Mouse (Mus musculus) kidney, adult 8-10 months (tissue): Measurements from ENCODE around the gene 4933428G20Rik.

Experiments used
- DNase-seq, 2 experiments: peaks; one replicate each; pipeline ENCODE4 v3.0.0; 2022

4933428G20Rik gene

DNA sequence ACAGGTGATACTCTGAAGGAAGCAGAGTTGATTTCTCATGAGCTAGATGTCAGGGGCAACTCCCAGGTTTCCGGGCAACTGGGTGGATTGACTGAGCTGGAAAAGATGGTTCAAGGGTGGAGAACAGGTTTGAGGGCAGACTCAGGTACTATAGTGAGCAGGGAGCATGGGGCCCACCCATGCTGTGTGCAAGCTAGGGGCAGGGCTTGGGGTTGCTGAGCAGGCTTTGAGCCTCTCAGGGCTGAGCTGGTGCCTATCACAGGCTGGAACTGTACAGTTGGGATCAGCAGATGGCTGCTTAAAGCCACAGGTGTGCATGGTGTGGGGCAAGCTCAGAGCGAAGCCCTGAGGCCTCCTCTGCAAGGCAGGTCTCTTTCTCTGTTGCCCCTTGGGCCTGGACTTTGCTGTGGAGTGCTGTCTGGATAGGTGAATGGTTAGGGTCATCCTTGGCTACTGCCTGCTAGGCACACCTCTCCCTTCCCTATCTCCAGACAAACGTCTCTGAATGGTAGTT is 38.8 kb downstream of the 4933428G20Rik start:
- no peak for DNase-seq

DNA sequence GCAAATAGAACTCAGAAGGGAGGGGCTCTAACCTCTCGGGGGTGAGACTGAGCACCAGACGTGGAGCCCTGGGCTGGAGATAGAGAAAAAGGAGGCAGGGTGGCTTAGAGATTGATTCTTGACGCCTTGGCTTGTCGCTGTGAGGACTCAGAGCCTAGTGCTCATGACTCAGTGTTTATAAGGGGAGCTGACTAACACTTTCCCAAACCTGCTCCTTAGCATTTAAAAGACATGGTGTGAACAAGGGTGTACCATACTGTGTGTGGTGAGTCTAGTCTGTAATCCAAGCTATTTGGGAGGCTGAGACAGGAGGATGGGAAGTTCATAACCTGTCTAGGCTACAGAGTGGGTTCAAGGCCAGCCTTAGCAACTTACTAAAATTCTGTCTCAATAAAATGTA is 43.0 kb downstream of the 4933428G20Rik start:
- DNase-seq = no peak

DNA sequence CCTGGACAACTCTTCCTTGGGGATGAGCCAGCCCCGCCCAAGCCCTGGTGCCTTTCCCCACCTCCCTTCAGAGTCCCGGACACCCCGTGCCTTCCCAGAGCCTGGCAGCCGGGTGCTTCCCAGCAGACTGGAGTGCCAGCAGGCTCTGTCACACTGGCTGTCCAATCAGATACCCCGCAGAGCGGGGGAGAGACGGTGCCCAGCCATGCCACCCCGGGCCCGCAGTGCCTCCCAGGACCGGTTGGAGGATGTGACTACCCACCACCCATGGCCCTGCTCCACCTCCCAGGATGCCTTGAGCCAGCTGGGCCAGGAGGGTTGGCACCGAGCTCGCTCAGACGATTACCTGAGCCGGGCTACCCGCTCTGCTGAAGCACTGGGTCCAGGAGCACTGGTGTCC is 48.5 kb downstream of the 4933428G20Rik start:
- DNase-seq = no peak

DNA sequence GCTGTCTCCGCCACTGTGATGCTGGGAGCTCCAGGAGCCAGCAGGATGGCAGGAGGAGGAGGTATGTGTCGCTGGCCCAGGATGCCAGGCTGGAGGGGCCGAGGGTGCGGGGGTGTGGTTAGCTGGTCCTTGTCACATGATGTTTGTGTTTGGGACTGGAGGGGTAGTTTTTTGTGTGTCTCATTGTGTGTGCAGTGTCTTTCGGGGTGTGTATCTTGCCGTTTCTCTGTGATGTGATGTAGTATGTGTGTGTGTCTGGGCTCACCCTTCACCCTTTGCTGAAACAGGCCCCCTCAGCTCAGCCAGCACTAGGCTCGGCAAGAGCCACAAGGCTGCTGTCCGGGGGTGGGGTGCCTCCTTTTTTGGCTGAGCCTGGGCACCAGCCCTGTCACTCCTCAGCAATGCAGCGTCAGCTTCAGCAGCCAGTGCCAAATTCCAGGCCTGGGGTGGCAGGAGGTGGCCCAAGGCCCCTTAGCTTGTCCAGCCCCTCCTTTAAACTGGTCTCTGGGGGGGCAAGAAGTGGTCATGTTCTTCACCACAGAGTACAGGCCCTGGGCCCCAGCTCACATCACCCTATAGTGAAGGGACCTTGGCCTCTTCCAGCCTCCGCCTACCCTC is 49.7 kb downstream of the 4933428G20Rik start:
- DNase-seq = no peak

DNA sequence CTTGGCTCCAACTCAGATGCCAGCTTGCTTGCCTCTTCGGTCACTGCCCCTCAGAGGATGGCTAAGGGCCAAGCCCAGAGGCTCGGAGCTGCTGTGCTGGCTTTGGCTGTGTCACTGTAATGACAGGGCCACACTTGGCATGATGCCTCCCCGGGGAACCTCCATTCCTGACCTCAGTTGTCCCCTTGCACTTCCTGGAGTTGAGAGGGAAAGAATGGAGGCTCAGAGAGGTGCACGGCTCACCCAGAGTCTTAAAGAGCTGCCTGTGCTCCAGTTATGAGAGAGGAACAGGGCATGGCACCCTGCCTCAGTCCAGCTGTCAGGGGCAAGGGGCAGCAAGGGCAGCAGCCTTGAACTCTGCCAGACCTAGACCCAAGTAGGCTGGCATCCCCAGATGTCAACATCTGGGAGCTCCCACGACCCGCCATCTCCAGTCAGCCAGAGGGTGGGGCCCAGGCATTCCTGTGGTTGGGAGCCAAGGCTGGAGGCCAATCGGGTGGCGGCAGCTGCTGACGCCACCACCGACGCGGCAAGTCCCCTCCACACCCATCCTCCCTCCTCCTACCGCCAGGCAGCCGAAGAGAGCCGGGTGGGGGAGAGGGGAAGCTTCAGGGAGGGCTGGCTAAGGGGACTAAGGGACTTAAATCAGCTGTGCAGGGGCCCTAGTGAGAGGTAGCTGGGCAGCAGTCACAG is 50.4 kb downstream of the 4933428G20Rik start:
- peak; percentile 74 to 76 for DNase-seq

DNA sequence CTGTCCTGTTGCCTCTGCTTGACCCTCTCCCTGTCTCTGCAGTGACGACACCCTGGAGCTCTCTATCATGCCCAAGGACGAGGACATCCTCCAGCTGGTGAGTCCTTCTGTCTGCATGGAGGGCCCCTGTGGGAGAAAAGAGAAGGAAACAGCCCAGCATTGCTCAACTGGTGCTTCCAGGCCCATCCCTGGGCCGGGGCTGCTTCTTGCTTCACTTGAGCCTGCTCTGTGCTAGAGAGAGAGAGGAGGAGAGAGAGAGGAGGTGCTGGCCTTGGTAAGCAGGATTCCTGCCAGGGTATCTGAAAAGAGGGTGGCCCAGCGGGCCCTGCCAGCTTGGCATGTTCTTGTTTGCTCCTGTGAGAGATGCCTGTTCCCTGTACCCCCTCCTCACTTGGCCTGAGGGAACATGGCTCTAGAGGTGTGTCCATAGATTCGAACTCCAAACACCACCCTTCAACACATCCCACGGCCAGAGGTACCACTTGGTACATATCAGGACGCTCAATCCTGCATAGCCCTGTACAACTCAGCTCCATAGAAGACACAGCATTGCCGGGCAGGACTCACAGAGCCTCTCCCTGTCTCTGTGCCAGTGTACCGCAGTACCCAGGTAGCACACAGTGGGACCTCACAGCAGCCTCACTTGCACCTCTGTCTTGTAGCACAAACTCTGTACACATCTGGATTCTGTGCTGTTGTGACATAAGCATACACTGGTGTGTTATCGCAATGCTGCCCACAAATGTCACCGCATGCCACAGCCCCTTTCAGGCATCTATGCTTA is 51.3 kb downstream of the 4933428G20Rik start:
- no peak for DNase-seq

DNA sequence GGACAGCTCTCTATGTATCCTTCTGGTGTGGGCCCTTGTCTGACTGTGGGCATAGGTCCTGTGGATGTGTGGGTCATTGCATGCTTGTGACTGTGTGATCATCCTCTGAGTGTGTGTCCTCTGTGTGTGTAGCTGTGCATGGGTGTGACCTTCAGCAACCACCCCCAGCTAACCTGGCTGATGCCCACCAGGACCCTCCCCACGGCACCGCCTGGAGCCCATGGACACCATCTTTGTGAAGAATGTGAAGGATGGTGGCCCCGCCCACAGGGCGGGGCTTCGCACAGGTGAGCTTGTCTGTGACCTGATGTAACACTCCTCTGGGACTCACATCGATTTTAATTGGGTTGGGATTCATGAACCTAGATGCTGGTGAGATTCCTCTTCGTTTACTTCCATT is 52.2 kb downstream of the 4933428G20Rik start:
- no peak for DNase-seq

DNA sequence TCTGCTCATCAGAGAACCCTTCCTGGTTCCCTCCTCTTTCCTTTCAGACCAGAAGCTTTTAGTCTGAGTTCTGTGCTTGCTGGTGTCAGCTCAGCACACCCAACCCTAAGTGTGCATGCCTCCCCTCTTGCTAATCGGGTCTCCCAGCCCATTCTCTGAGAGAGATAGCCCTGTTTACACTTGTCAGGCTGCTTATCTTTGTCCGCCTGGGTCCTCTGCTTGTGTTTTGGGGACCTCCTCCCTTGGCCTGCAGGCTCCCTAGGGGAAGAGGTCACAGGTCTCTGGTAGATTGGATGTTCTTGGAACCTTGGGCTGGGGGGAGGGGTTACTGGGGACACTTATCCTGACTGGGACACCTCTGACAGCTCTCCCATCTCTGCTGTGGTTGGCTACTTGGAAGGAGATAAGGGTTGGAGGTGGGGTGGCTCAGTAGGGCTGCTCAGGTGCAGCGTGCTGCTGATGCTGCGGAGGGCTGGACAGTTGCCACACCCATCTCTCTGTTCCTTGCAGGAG is 54.1 kb downstream of the 4933428G20Rik start:
- DNase-seq = no peak

DNA sequence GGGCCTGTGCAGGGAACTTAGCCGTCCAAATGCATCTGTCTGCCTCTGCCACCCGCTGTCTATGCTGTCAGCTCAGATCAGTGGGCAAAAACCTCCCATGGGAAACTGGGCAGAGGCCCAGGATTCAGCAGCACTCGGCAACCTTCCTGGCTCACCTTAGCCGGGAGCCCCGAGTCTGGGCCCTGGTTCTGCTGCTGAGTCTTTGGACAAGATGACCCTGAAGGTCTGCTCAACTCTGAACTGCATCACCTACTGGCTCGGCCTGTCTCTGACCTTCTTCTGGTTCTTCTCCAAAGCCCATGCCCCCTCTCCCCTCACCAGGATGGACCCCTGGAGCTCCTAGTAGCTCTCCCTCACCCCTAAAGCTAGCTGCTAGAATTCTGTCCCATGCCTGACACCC is 54.5 kb downstream of the 4933428G20Rik start:
- no peak for DNase-seq

DNA sequence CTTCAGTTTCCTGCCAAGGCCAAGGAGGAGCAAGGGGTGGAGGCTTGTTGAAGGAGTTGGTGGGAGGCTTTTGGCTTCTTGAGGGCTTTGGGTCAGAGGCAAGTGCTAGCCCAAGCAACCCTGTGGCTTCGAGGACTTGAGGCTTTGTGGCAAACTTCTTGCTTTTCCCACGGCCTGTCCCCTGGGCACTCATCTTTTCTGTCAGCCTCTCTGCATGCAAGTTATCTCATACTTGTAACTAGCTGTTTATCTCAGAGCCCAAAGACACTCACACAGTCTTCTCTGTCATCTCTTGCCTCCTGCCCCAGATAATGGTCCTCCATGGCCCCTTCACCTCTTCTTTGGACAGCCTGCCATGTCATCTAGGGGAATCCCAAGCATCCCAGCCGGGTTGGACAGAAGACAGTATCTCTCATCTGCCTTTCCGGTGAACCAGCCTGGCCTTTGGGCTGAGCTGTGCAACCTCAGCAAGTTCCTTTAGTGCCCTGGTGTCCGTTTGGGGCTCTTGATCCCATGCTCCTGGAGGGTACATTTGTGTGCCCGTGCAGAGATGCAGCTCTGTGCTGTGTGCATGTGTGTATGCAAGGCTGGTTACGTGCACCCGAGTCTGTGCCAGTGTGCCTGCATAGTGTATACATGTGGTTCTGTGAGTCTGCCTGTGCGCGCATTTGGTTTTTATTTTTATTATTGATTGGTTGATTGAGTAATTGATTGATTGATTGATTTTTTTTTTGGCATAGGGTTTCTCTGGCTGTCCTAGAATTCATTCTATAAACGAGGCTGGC is 57.1 kb downstream of the 4933428G20Rik start:
- no peak for DNase-seq

DNA sequence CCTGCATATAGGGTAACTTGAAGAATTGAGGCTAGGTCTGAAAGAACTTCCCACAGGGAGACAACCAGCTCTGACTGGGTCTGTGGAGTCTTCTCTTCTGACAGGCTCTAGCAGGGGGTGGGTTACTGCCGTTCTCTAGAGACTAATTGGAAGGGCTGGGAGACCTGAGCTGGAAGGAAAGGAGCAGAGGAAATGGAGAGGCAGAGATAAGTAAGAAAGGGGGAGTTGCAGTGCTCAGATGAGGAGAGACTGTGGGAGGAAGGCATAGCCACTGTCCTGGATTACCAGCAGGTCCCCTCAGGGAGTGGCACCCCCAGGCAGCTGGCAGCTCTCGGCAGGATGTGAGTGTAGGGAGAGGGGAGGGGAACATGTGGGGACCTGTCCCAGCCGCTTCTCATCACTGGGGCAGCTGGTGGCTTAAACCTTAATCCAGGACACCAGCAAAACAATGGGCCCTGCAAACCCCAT is 58.4 kb downstream of the 4933428G20Rik start:
- DNase-seq = no peak

DNA sequence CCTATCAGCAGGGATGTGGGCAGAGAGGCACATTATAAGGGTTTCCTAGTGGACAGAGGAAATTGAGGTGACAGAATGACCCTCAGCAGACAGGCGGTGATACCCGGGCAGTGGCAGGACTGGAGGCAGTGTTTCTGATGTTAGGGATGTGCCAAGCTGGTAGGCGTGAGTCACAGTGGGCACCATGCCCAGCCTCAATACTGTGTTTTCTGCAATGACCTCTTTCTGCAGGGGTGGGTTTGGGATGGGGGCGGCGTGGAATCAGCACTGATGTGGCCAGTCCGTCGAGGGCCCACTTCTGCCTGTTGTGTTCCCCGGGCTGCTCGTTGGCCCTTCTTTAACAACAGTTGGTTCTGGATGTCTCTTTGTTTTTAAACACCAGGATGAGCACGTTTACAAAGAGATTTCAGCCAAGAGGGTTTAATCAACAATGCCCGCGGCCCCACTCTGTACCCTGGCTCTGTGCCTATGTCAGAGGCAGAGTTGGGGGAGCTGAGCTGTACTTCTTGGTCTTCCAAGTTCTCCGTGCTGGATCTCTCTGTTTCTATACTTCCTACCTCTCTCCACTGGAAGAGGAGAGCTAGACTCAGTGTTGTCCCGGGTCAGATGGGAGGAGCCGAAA is 59.0 kb downstream of the 4933428G20Rik start:
- DNase-seq = no peak
